Mouse (Mus musculus) liver, embryonic 16.5 days (tissue): ENCODE results near the gene Rab19. TPM values are rescaled to one million over a fixed set of nuclear protein-coding genes. Genes with fewer than 3 reads are reported as not detected.

ENCODE experiments used
- ATAC-seq: fragments of 200-750 bp; cut with Nextera tagmentation; 2 replicates; pipeline ENCODE4 v1.8.0; 2017; ENCODE audit warnings: low read depth, mild to moderate bottlenecking, moderate number of reproducible peaks, moderate library complexity
- H3K27ac ChIP-seq: fragments of 300-500 bp; sonication (generic); 2 replicates; pipeline ENCODE4 v1.5.1; 2014; ENCODE audit warnings: mild to moderate bottlenecking, low read length
- H3K27me3 ChIP-seq: fragments of 300-500 bp; sonication (generic); 2 replicates; pipeline ENCODE4 v1.6.1; 2014; ENCODE audit warnings: low read depth, low read length, mixed read lengths; ENCODE audit not compliant: control insufficient read depth, insufficient read depth
- H3K36me3 ChIP-seq: fragments of 300-500 bp; sonication (generic); 2 replicates; pipeline ENCODE4 v1.6.1; 2014; ENCODE audit warnings: mild to moderate bottlenecking; ENCODE audit not compliant: control insufficient read depth, insufficient read depth
- H3K4me1 ChIP-seq: fragments of 300-500 bp; sonication (generic); 2 replicates; pipeline ENCODE4 v1.6.1; 2014; ENCODE audit warnings: low read depth, low read length, mixed read lengths; ENCODE audit not compliant: control insufficient read depth
- H3K4me2 ChIP-seq: fragments of 300-500 bp; sonication (generic); 2 replicates; pipeline ENCODE4 v1.6.1; 2014; ENCODE audit warnings: low read depth, low read length, mixed read lengths
- H3K4me3 ChIP-seq: fragments of 300-500 bp; sonication (generic); 2 replicates; pipeline ENCODE4 v1.5.1; 2014; ENCODE audit warnings: low read depth, mild to moderate bottlenecking, low read length
- H3K9ac ChIP-seq: fragments of 300-500 bp; sonication (generic); 2 replicates; pipeline ENCODE4 v1.6.1; 2014; ENCODE audit warnings: low read depth, low read length
- H3K9me3 ChIP-seq: fragments of 300-500 bp; sonication (generic); replicated peaks from 2 replicates; pipeline ENCODE4 v1.6.1; 2016; ENCODE audit warnings: low read length; ENCODE audit not compliant: control insufficient read depth
- WGBS: fragments of 180-500 bp; shearing (Covaris S2); extraction: QIAGEN DNeasy Blood & Tissue Kit; methylation state at CpG from one replicate; pipeline ENCODE4 v1.1.7; 2014; ENCODE audit not compliant: insufficient replicate concordance; 5-methylcytosine and 5-hydroxymethylcytosine counted together
- polyA plus RNA-seq: library from polyadenylated mRNA; unstranded; fragments of >200 nt; fragmentation: Nextera tagmentation; extraction: Ambion mirVana; gene quantifications from 2 replicates; pipeline ENCODE4 v1.2.1, GENCODE M21; 2015

The Rab19 gene
- polyA plus RNA-seq: 0.36 and 0.54 TPM in 2 replicates

DNA sequence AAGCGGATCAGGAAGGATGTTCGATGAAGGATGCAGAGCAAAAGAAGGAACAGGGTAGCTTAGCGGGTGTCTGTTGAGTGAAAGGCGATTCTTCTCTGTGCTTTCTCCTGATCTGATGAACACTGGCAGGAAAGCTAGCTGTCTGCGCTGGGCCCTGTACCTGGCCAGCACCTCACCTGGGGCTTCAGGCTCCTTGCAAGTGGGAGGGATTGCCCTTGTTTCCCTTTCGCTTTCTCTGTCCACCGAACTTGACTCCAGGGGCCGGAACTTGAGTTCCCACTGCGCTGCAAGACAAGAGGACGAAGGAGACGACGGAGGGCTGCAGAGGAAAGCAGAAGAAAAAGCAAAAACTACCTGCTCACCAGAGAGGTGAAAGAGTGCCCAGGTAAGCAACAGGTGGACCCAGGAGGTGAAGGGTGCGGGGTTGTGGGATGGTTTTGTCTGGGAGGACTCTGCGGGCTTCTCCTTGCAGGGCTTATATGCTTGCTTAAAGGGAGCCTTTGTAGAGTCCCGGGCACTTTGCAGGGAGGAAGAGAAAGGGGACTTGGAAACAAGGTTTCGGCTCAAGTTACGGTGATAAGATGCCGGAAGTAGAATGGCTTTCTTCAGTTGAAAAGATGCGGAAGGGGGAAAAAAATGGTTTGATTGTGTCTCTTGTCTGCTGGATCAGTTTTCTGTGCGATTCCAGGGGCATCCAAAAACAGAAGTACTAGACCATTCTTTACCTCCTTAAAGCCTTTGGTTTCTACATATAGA is at the start of gene Rab19:
Rab19 (plus strand) TSS at position 51 of the 756 bp plus-strand sequence.
- Histone ChIP-seq H3K4me3 (peak within 1 kb of the TSS; percentile 52), H3K4me2 (peak within 1 kb of the TSS; percentile 62), H3K27me3 (peaks cover 29% of the 10 kb centered on the region), H3K9me3 (no peaks in the 10 kb centered on the region), H3K27ac (no peak within 1 kb of the TSS), H3K9ac (peak within 1 kb of the TSS; percentile 43), H3K36me3 (no peaks in the 10 kb centered on the region), H3K4me1 (peaks cover 5% of the 10 kb centered on the region)
- 3% methylated on average over 20 of the region's 20 CpGs for WGBS
- no peak for ATAC-seq

DNA sequence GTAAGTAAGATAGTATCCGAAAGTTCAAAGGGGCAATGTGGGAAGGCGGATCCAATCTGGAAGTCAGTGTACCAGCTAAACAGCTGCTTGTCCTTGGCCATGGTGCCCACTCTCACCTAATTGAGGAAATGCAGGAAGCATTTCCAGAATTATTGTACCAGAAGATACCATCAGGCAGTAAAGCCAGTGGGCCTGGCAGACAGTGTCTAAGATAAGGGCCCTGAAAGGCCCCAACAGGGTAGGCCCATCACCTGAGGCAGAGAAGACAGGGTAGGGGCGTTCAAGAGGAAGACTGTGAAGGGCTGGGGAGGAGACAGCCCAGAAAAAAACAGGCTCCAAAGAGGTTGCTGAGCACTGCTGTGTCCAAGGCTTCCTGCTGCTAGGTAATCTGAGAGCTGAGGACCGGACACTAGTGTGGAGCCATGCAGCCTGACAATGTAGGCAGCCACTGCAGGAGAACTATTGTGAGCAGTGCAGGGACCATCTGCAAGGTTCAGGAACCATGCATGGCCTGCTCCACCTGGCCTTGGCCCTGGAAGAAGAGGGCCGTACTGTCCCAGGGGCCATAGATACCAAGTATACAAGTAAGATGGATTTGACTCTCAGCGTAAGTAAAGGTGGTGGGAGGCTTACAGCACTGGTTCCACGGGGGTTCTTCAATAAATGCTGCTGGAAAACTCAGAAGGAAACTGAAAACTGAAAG is 48.8 kb upstream of the Rab19 start:
- no peak overlapping the region for H3K4me2 ChIP-seq
- no peaks in the 10 kb centered on the region for H3K9me3 ChIP-seq
- no peak overlapping the region for H3K4me3 ChIP-seq
- no peak overlapping the region for H3K9ac ChIP-seq
- 73% methylated on average over 7 of the region's 7 CpGs for WGBS
- no peaks in the 10 kb centered on the region for H3K4me1 ChIP-seq
- no peaks in the 10 kb centered on the region for H3K27me3 ChIP-seq
- no peak for ATAC-seq
- no peaks in the 10 kb centered on the region; the same call in 1 of the 2 replicates for H3K36me3 ChIP-seq
- no peak overlapping the region for H3K27ac ChIP-seq

DNA sequence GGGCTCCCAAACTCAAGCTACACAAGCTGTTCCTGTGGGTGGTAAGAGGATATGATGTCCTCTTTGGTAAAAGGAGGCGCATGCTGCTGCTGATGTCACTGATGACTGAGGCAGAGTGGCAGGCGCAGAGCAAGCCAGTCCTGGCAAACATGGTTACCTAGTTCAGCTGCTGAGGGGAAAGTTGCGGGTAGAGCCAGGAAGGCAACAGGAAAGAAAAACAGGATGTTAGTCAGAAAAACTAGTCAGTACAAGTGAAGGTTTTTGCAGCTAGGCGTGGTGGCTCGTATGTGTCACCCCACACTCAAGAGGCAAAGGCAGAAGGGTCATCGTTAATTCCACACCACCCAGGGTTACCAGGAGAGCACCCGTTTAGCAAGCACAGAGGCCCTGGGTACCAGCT is 46.8 kb upstream of the Rab19 start:
- H3K4me2 ChIP-seq: no peak overlapping the region
- WGBS: 46% methylated on average over 7 of the region's 7 CpGs

DNA sequence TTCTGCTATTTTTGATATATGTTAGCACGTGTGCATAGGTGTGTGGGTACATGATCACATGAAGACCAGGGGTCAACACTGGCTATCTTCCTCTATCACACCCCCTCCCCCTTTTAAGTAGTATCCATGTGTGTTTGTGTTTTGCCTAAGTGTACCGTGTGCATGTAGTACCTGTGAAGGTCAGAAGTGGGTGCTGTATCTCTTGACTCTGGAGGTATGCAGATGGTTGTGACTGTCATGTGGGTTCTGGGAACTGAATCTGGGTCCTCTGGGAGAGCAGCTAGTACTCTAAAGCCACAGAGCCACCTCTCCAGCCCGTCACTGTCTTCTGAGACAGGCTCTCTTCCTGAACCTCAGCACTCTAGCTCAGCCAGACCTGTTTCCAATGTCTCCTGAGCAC is 46.1 kb upstream of the Rab19 start:
- no peak overlapping the region for H3K27ac ChIP-seq
- no peaks in the 10 kb centered on the region for H3K9me3 ChIP-seq
- H3K4me3 ChIP-seq: no peak overlapping the region
- no peaks in the 10 kb centered on the region for H3K27me3 ChIP-seq
- no peaks in the 10 kb centered on the region for H3K4me1 ChIP-seq
- no peaks in the 10 kb centered on the region; the same call in none of the 2 replicates for H3K36me3 ChIP-seq
- H3K4me2 ChIP-seq: no peak overlapping the region
- ATAC-seq: no peak
- no peak overlapping the region for H3K9ac ChIP-seq
- 63% methylated on average over 3 of the region's 3 CpGs for WGBS

More for the DNA sequence above, 46.8 kb upstream of the Rab19 start:
- Histone ChIP-seq H3K4me3 (no peak overlapping the region), H3K36me3 (no peaks in the 10 kb centered on the region; the same call in none of the 2 replicates), H3K27ac (no peak overlapping the region), H3K9ac (no peak overlapping the region), H3K9me3 (no peaks in the 10 kb centered on the region), H3K4me1 (no peaks in the 10 kb centered on the region), H3K27me3 (no peaks in the 10 kb centered on the region)
- ATAC-seq: no peak

DNA sequence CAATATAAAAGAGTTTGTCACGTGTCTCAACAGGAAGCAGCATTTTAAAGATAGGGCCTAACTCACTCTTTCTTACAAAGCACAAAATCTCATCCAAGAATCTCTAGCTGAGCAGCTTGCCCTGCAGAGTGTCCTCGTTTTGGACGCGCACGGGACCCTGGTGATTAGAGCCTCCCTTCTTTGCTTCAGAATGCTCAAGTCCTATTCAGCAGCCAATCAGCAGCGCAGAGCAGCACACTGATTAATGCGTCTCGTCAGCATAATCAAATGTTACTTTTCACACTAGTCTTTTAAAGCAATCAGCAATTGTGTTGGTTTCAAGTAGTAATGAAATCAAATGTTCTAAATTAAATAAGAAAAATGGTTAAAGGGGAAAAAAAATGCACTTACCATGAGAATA is 42.6 kb upstream of the Rab19 start:
- no peak overlapping the region for H3K4me3 ChIP-seq
- no peak overlapping the region for H3K9ac ChIP-seq
- H3K4me2 ChIP-seq: no peak overlapping the region
- H3K4me1 ChIP-seq: no peaks in the 10 kb centered on the region
- WGBS: 77% methylated on average over 8 of the region's 8 CpGs
- H3K27me3 ChIP-seq: no peaks in the 10 kb centered on the region
- H3K9me3 ChIP-seq: no peaks in the 10 kb centered on the region
- no peak overlapping the region for H3K27ac ChIP-seq
- H3K36me3 ChIP-seq: no peaks in the 10 kb centered on the region; the same call in none of the 2 replicates
- ATAC-seq: no peak

DNA sequence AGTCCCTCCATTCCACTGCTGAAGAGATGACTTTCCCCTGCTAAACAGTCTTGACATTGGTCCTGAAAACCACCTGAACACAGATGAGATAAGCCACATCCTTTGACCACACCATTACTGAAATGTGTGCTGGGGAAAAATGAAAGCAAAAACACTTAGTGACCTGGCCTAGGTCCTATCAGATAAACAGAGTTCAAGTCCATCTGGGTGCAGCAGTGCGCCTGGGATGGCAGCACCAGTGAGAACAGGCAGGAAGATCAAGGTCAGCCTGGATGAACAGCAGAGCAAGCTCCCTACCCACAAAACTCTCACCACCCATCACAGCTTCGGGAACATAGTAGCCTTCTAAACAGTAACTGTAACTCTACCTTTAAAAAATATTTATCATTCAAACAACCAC is 39.2 kb upstream of the Rab19 start:
- Histone ChIP-seq H3K36me3 (no peaks in the 10 kb centered on the region; the same call in 1 of the 2 replicates), H3K4me3 (no peak overlapping the region), H3K27me3 (no peaks in the 10 kb centered on the region), H3K9ac (no peak overlapping the region), H3K9me3 (no peaks in the 10 kb centered on the region), H3K4me1 (no peaks in the 10 kb centered on the region), H3K4me2 (no peak overlapping the region), H3K27ac (no peak overlapping the region)
- WGBS: 44% methylated on average over 2 of the region's 2 CpGs
- peak; percentile 47; the same call in 1 of the 2 replicates for ATAC-seq

DNA sequence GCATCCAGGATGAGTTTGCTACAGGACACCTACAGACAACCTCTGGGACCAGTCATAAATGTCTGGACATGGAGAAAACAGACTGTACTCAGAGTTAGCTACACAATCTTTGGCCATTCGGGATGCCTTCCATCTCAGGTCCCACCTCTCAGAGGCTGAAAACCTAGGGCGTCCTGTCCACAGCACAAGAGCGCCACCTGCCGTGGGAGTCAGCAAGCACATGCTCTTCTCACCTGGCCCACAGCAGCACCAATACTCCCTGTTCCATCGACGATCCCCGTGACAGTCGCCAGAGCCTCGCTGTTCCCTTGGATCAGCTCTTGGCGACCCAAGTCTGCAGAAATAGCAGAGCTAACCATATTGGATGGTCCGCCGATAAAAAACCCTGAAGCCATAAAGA is 37.0 kb upstream of the Rab19 start:
- no peaks in the 10 kb centered on the region for H3K36me3 ChIP-seq
- no peak for ATAC-seq
- 16% methylated on average over 12 of the region's 12 CpGs for WGBS
- no peaks in the 10 kb centered on the region for H3K27me3 ChIP-seq
- no peak overlapping the region for H3K4me3 ChIP-seq
- no peak overlapping the region for H3K27ac ChIP-seq
- no peak overlapping the region for H3K9ac ChIP-seq
- no peaks in the 10 kb centered on the region for H3K9me3 ChIP-seq
- H3K4me2 ChIP-seq: no peak overlapping the region
- H3K4me1 ChIP-seq: no peaks in the 10 kb centered on the region

DNA sequence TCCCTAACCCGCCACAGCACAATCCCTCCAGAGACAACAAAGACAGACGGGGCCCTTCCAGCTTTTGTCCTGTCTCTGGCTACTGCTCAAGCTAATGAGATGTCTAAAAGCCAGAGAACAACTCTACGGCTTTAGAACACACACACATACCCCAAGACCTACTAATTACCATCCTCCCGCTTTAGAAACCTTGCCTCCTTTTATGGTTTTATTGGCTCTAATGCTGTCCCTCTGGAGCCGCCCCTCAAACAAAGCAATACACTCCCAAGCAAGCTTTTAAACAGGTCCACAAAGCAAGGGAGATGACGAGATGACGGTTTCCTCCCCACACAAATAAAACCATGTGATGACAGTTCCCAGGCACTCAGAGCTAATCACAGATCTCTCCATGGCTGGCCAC is 35.5 kb upstream of the Rab19 start:
- no peak overlapping the region for H3K4me3 ChIP-seq
- no peak for ATAC-seq
- H3K27ac ChIP-seq: no peak overlapping the region
- H3K9ac ChIP-seq: no peak overlapping the region
- H3K4me2 ChIP-seq: no peak overlapping the region
- H3K27me3 ChIP-seq: no peaks in the 10 kb centered on the region
- 61% methylated on average over 7 of the region's 7 CpGs for WGBS
- H3K4me1 ChIP-seq: no peaks in the 10 kb centered on the region
- no peaks in the 10 kb centered on the region for H3K9me3 ChIP-seq
- H3K36me3 ChIP-seq: no peaks in the 10 kb centered on the region

DNA sequence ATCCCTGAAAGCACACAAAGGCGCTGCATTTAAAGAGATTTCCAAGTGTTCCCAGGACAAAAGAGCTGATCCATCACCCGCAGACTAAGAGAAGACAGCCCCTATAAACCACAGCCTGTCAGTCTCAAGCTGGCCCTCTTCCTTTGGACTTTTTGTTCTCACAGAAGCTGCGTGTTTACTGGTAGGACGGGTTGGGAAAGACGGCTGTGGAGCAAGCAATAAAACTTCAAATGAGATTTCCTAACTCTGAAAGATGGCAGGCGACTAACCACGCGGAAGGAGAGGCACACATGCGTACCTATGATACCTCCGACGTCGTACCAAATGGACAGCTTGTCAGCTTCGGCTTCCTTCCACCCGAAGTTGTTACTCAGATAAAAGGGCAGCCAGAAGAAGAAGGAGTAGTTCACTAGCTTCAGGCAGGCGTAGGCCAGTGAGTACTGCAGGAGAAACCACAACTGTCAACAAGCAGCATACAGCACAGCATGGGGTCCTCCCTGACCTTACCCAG is 33.9 kb upstream of the Rab19 start:
- WGBS: 19% methylated on average over 15 of the region's 15 CpGs
- Histone ChIP-seq H3K27ac (no peak overlapping the region), H3K4me1 (no peaks in the 10 kb centered on the region), H3K9me3 (no peaks in the 10 kb centered on the region), H3K36me3 (no peaks in the 10 kb centered on the region), H3K4me2 (no peak overlapping the region), H3K27me3 (no peaks in the 10 kb centered on the region), H3K9ac (no peak overlapping the region), H3K4me3 (no peak overlapping the region)
- no peak for ATAC-seq
